Mouse (Mus musculus) testis, adult 2 months (tissue): ENCODE results near the gene Ube2g2. TPM values are rescaled to one million over a fixed set of nuclear protein-coding genes. Genes with fewer than 3 reads are reported as not detected.

ENCODE experiments used
- H3K27ac ChIP-seq: fragments of 200-500 bp; 2 replicates; pipeline ENCODE4 v1.5.1; 2012; ENCODE audit warnings: low read depth, low read length; ENCODE audit not compliant: control insufficient read depth, insufficient read depth
- H3K27me3 ChIP-seq: fragments of 200-500 bp; 2 replicates; pipeline ENCODE4 v1.6.1; 2012; ENCODE audit warnings: mild to moderate bottlenecking, low read length, moderate library complexity; ENCODE audit not compliant: control insufficient read depth, insufficient read depth
- H3K36me3 ChIP-seq: fragments of 200-500 bp; 2 replicates; pipeline ENCODE4 v1.6.1; 2012; ENCODE audit warnings: mild to moderate bottlenecking, low read length; ENCODE audit not compliant: control insufficient read depth, insufficient read depth
- H3K4me1 ChIP-seq: fragments of 200-500 bp; 2 replicates; pipeline ENCODE4 v1.6.1; 2012; ENCODE audit warnings: low read length; ENCODE audit not compliant: control insufficient read depth, insufficient read depth
- H3K4me3 ChIP-seq: fragments of 200-500 bp; 2 replicates; pipeline ENCODE4 v1.5.1; 2012; ENCODE audit warnings: low read depth, mild to moderate bottlenecking, low read length, moderate library complexity, mixed read lengths; ENCODE audit not compliant: control insufficient read depth
- CTCF ChIP-seq: fragments of 200-500 bp; IDR thresholded peaks from 2 replicates; pipeline ENCODE4 v1.5.1; 2012; ENCODE audit warnings: low read depth, mild to moderate bottlenecking, inconsistent platforms, low read length, moderate library complexity; ENCODE audit not compliant: control insufficient read depth, insufficient read depth, insufficient replicate concordance
- POLR2A ChIP-seq: fragments of 200-500 bp; IDR thresholded peaks from 2 replicates; pipeline ENCODE4 v1.6.1; 2012; ENCODE audit warnings: low read depth, mild to moderate bottlenecking, inconsistent platforms, low read length, moderate library complexity; ENCODE audit not compliant: control insufficient read depth
- polyA plus RNA-seq: library from polyadenylated mRNA; depleted of rRNA; stranded (reverse); fragments of >200 nt; gene quantifications from 2 replicates; pipeline ENCODE4 v1.2.3, GENCODE M21; 2012

Gene Ube2g2
- polyA plus RNA-seq, 1 experiment, result 66.1 TPM

- no peaks in the 10 kb centered on the region for H3K36me3 ChIP-seq
- no peak overlapping the region for H3K27ac ChIP-seq
- TF ChIP-seq POLR2A (no peak), CTCF (no peak)
- H3K4me3 ChIP-seq, result no peak overlapping the region
- H3K4me1 ChIP-seq, result peaks cover 5% of the 10 kb centered on the region
- H3K27me3 ChIP-seq, result no peaks in the 10 kb centered on the region
Observed at GRCm38 (mm10) chr10:77667402-77667801, 45.3 kb downstream of the Ube2g2 start.

- no peaks in the 10 kb centered on the region for H3K4me1 ChIP-seq
- no peak for TF ChIP-seq CTCF
- H3K36me3 ChIP-seq, result no peaks in the 10 kb centered on the region
- no peak overlapping the region for H3K27ac ChIP-seq
- no peak overlapping the region for H3K4me3 ChIP-seq
- H3K27me3 ChIP-seq, result no peaks in the 10 kb centered on the region
Observed at GRCm38 (mm10) chr10:77670710-77671109, 48.6 kb downstream of the Ube2g2 start.

- Histone ChIP-seq H3K4me1 (no peaks in the 10 kb centered on the region), H3K27ac (no peak overlapping the region), H3K27me3 (no peaks in the 10 kb centered on the region), H3K4me3 (no peak overlapping the region), H3K36me3 (no peaks in the 10 kb centered on the region)
- TF ChIP-seq CTCF (no peak), POLR2A (no peak)
Observed at GRCm38 (mm10) chr10:77671519-77671918, 49.4 kb downstream of the Ube2g2 start.

DNA sequence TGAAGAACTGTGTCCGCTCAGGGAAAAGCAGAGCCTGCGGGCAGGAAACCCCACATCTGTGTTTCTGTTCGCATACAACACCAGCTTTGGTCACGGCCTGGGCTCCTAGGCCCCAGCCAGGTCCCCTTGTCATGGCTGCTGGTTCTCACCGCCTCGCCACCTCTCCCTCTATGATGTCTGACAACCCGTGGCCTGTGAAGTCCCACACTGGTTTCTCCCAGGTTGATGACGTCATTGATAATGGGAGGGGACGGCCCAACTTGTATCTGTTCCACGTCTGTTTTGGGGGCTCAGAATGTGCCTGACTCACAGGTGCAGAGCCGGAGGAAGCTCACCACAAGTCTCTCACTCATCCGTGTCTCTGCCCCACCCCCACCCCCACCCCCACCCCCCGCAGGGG is 51.7 kb downstream of the Ube2g2 start:
- TF ChIP-seq POLR2A (no peak), CTCF (no peak)
- Histone ChIP-seq H3K4me1 (peaks cover 2% of the 10 kb centered on the region; the same call in 1 of the 2 replicates), H3K27ac (no peak overlapping the region), H3K4me3 (no peak overlapping the region), H3K27me3 (no peaks in the 10 kb centered on the region), H3K36me3 (no peaks in the 10 kb centered on the region)

DNA sequence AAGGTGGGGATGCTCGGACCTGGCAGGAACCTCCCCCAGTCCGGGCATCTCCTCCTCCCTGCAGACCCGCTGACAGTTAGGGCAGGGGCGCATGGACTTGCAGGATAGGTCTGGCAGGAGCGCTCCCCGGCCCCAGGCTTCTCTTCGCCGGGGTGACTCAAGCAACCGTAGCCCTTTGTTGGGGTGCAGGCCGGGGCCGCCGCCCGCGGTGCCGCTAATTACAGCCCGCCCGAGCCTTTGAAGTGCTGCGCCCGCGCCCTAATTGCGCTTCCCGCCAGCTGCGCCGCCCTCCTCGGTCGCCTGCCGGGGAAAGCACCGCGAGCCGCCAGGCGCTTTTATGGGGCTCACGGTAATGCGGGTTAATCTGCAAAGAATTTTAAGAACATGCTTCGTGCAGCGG is 55.5 kb downstream of the Ube2g2 start:
- no peaks in the 10 kb centered on the region for H3K36me3 ChIP-seq
- H3K4me3 ChIP-seq, result no peak overlapping the region
- no peak for TF ChIP-seq POLR2A
- TF ChIP-seq CTCF, result no peak
- H3K4me1 ChIP-seq, result peaks cover 2% of the 10 kb centered on the region; the same call in 1 of the 2 replicates
- no peak overlapping the region for H3K27ac ChIP-seq
- H3K27me3 ChIP-seq, result no peaks in the 10 kb centered on the region

GRCm38 (mm10) chr10:77682994-77683393 is 60.9 kb downstream of the Ube2g2 start:
- H3K4me3 ChIP-seq, result no peak overlapping the region
- H3K36me3 ChIP-seq, result no peaks in the 10 kb centered on the region
- no peak overlapping the region for H3K27ac ChIP-seq
- no peaks in the 10 kb centered on the region for H3K27me3 ChIP-seq
- 0 out of 2 replicates have a peak, but pooled peaks cover 2% of the 10 kb centered on the region for H3K4me1 ChIP-seq
- TF ChIP-seq CTCF (no peak), POLR2A (no peak)

DNA sequence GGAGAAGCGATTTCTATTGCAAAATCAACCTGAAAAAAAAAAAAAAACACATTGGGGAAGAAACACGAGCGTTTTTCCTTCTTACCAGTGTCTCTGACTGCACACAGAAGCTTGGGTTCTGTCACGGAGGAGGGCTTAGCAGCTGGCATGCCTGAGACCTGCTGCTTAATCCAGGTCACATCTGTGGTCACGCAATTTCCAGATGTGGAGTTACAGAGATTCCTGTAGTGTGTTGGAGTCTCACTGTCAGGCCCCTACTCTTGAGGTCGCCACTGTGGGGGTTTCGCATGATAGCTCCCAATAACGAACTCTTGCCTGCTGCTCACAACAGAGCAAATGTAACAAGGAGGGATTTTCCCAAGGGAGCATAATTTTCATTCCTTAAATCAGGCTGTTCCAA is 62.1 kb downstream of the Ube2g2 start:
- Histone ChIP-seq H3K27ac (no peak overlapping the region), H3K4me1 (no peaks in the 10 kb centered on the region), H3K27me3 (no peaks in the 10 kb centered on the region), H3K36me3 (no peaks in the 10 kb centered on the region), H3K4me3 (no peak overlapping the region)
- no peak for TF ChIP-seq CTCF
- no peak for TF ChIP-seq POLR2A
